Mouse (Mus musculus) hindbrain, embryonic 13.5 days (tissue): ENCODE data around the gene Lipa. TPM values are rescaled to one million over a fixed set of nuclear protein-coding genes. Genes with fewer than 3 reads are reported as not detected.

Experiments
- ATAC-seq: fragments of 200-750 bp; cut with Nextera tagmentation; 2 replicates; pipeline ENCODE4 v1.8.0; 2017; ENCODE audit warnings: moderate TSS enrichment; ENCODE audit not compliant: low FRiP score
- H3K27ac ChIP-seq: fragments of 300-500 bp; sonication (generic); 2 replicates; pipeline ENCODE4 v1.5.1; 2015; ENCODE audit warnings: inconsistent platforms, mild to moderate bottlenecking, moderate library complexity
- H3K27me3 ChIP-seq: fragments of 300-500 bp; sonication (generic); 2 replicates; pipeline ENCODE4 v1.6.1; 2015; ENCODE audit warnings: mild to moderate bottlenecking, inconsistent platforms
- H3K36me3 ChIP-seq: fragments of 300-500 bp; sonication (generic); 2 replicates; pipeline ENCODE4 v1.6.1; 2015; ENCODE audit warnings: mild to moderate bottlenecking, inconsistent platforms
- H3K4me1 ChIP-seq: fragments of 300-500 bp; sonication (generic); replicated peaks from 2 replicates; pipeline ENCODE4 v1.6.1; 2015; ENCODE audit warnings: inconsistent platforms
- H3K4me2 ChIP-seq: fragments of 300-500 bp; sonication (generic); 2 replicates; pipeline ENCODE4 v1.6.1; 2015; ENCODE audit warnings: inconsistent platforms, mild to moderate bottlenecking, moderate library complexity
- H3K4me3 ChIP-seq: fragments of 300-500 bp; sonication (generic); 2 replicates; pipeline ENCODE4 v1.5.1; 2015; ENCODE audit warnings: mild to moderate bottlenecking, inconsistent platforms
- H3K9ac ChIP-seq: fragments of 300-500 bp; sonication (generic); 2 replicates; pipeline ENCODE4 v1.6.1; 2015; ENCODE audit warnings: mild to moderate bottlenecking, inconsistent platforms
- H3K9me3 ChIP-seq: fragments of 300-500 bp; sonication (generic); 2 replicates; pipeline ENCODE4 v1.6.1; 2016; ENCODE audit warnings: inconsistent platforms
- WGBS: fragments of 180-500 bp; shearing (Covaris S2); methylation state at CpG from one replicate; pipeline ENCODE4 v1.1.7; 2015; 5-methylcytosine and 5-hydroxymethylcytosine counted together
- polyA plus RNA-seq: library from polyadenylated mRNA; unstranded; fragments of >200 nt; fragmentation: Nextera tagmentation; extraction: Ambion mirVana; gene quantifications from 2 replicates; pipeline ENCODE4 v1.2.1, GENCODE M21; 2015

Gene Lipa
- polyA plus RNA-seq, 1 experiment from 2014 or later = 23.4 TPM

DNA sequence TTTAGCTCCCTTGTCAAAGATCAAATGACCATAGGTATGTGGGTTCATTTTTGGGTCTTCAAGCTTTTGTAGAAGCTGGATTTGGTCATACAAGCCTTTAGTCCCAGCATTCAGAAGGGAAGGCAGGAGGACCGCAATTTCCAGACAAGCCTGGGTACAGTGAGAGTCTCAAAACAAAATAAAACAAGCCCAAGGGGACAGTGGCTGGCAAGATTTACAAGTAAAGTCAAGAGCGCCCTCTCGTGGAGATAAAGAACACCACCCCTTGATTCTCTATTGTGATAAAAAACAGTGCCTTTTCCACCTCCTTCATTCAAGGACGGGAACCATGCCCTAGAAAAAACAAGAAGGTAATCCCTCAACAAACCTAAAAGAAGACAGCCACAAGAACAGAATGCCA, 43.7 kb downstream of the Lipa start:
- Histone ChIP-seq H3K9ac (no peak overlapping the region), H3K4me1 (no peaks in the 10 kb centered on the region), H3K4me2 (no peak overlapping the region), H3K27ac (no peak overlapping the region), H3K27me3 (0 out of 2 replicates have a peak, but pooled peaks cover 2% of the 10 kb centered on the region), H3K36me3 (no peaks in the 10 kb centered on the region), H3K9me3 (no peaks in the 10 kb centered on the region), H3K4me3 (no peak overlapping the region)
- WGBS = 12% methylated on average over 4 of the region's 4 CpGs
- no peak for ATAC-seq

DNA sequence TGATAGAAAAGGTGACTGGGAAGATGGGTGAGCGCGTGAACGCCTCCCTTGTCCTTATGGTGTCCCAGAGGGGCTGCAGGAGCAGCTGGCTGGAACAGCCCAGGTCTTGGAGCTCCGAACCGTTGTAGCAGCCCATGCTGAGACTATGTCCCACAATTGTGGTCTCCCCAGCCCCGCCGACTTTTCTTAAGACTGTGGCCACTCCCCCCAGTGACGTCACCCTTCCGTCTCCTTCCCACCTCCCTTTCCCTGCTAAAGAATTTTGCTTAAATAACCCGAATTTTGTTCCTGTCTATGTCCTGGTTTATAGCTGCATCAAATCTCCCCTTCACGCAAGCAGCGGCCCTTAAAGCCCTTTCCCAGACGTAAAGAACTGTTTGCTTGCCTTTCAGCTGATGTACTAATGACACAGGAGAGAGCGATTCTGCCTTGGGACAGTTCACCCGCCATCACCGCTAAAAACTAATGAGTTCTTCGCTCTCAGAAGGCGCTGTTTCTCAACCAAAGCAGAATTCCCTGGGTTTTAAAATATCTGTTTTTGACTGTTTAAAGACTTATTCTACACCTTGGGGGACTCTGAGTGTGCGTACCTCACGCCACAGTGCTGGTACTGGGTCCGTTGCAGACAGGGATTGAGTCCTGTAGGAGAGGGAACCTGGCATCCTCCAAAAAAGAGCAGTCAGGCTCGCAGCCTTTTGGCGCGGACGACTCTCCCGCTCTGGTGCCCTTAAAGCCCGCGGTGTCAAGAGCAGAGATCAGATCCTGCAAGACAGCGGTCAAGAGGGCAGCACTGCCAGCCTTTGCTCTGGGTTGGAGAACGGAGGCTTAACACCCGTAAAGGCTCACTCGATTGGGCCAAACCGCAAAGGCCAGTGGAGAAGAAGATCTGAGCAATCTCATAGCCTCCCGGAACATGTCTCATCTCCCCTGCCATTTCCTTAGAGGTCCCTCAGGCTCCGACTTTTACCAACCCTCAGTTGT, 52.0 kb downstream of the Lipa start, which contains the start of gene Ch25h:
Ch25h (minus strand) TSS at position 174 of the 981 bp plus-strand sequence.
- H3K27ac ChIP-seq = no peak within 1 kb of the TSS
- under 1% methylated on average over 35 of the region's 35 CpGs for WGBS
- peaks cover 44% of the 10 kb centered on the region for H3K27me3 ChIP-seq

DNA sequence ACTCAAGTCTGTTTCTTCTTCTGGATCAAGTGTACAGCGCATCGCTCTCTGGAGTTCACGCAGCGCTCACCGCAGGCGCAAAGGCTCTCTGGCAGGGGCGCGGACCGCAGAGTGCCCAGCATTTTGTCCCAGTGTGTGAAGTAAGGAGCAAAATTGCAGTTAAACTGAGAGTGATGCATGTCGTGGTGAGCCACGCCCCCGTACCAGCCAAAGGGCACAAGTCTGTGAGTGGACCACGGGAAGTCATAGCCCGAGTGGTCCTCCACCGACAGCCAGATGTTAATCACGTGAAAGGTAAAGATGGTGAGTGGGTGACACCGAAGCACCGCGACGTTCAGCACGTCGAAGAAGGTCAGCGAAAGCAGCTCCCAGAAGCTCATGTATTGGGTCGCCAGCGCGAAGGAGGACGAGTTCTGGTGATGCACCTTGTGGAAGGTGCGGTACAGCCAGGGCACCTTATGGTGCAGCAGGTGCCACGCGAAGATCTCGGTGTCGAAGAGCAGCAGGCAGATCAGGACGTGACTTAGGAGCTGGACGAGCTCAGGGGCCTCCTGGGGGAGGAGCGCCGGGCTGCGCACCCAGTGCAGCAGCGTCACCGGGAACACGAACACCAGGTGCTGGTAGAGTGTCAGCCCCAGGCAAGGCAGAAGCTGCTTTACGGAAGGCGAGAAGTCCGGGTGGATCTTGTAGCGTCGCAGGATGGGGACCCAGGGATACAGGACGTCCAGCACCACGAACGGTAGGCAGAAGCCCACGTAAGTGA, 52.9 kb downstream of the Lipa start:
- Histone ChIP-seq H3K4me2 (peak overlapping the region; percentile 96), H3K4me1 (peaks cover 15% of the 10 kb centered on the region), H3K9ac (peak overlapping the region; percentile 70), H3K27me3 (peaks cover 44% of the 10 kb centered on the region), H3K27ac (no peak overlapping the region), H3K9me3 (no peaks in the 10 kb centered on the region), H3K4me3 (peak overlapping the region; percentile 59), H3K36me3 (no peaks in the 10 kb centered on the region)
- ATAC-seq = peak; percentile 88
- 5% methylated on average over 49 of the region's 49 CpGs for WGBS

More for the DNA sequence above, 52.0 kb downstream of the Lipa start, which contains the start of gene Ch25h:
- Histone ChIP-seq H3K9me3 (no peaks in the 10 kb centered on the region), H3K36me3 (no peaks in the 10 kb centered on the region), H3K9ac (peak within 1 kb of the TSS; percentile 70), H3K4me1 (peaks cover 15% of the 10 kb centered on the region), H3K4me2 (peak within 1 kb of the TSS; percentile 96), H3K4me3 (peak within 1 kb of the TSS; percentile 59)
- peak; percentile 89 for ATAC-seq

DNA sequence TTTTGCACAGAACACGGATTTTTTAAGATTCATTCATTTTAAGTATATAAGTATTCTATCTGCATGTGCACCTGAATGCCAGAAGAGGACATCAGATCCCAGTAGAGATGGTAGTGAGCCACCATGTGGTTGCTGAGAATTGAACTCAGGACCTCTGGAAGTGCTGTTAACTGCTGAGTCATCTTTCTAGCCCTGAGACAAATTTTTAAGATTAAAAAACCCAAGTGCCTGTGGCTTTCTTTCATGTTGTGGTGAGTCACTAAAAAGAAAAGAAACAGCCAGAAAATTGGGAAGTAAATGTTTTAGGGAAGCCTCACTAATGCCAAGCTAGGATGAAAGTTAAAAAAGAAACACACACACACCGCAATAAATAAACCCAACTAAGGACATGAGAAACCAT, 55.6 kb downstream of the Lipa start:
- no peak for ATAC-seq
- WGBS = 86% methylated on average over 2 of the region's 2 CpGs
- H3K27ac ChIP-seq = no peak overlapping the region
- H3K4me3 ChIP-seq = no peak overlapping the region
- no peaks in the 10 kb centered on the region for H3K36me3 ChIP-seq
- H3K9me3 ChIP-seq = no peaks in the 10 kb centered on the region
- H3K4me1 ChIP-seq = peaks cover 15% of the 10 kb centered on the region
- no peak overlapping the region for H3K9ac ChIP-seq
- H3K27me3 ChIP-seq = peaks cover 35% of the 10 kb centered on the region
- no peak overlapping the region for H3K4me2 ChIP-seq

GRCm38 (mm10) chr19:34468794-34469193, 58.5 kb downstream of the Lipa start:
- WGBS = 46% methylated on average over 3 of the region's 3 CpGs
- H3K9me3 ChIP-seq = no peaks in the 10 kb centered on the region
- H3K4me2 ChIP-seq = no peak overlapping the region
- ATAC-seq = no peak
- no peak overlapping the region for H3K4me3 ChIP-seq
- H3K4me1 ChIP-seq = no peaks in the 10 kb centered on the region
- H3K27me3 ChIP-seq = peaks cover 9% of the 10 kb centered on the region
- H3K27ac ChIP-seq = no peak overlapping the region
- H3K9ac ChIP-seq = no peak overlapping the region
- no peaks in the 10 kb centered on the region for H3K36me3 ChIP-seq

GRCm38 (mm10) chr19:34468216-34468615, 59.1 kb downstream of the Lipa start:
- ATAC-seq = no peak
- WGBS = 27% methylated on average over 6 of the region's 6 CpGs
- no peak overlapping the region for H3K27ac ChIP-seq

DNA sequence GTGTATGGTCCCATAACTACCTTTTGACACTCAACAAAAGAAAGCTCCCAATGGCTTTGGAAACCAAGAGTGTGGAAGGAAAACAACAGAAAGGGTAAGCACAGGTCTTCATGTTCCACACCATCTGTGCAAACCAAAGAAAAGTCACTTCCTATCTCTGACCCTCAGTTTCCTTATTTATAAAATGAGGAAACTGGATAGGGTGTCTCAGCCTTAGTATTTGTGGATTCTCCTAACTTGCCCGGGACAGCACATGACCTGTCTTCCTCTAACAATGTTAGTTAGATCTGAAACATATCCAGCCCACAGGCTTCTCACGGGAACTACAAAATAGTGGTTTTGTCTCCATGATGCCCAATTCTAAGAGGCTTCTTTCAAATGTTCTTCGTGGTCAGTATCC, 62.8 kb downstream of the Lipa start:
- no peaks in the 10 kb centered on the region for H3K9me3 ChIP-seq
- H3K4me1 ChIP-seq = no peaks in the 10 kb centered on the region
- H3K36me3 ChIP-seq = no peaks in the 10 kb centered on the region
- H3K27me3 ChIP-seq = no peaks in the 10 kb centered on the region
- no peak overlapping the region for H3K4me3 ChIP-seq
- H3K27ac ChIP-seq = no peak overlapping the region
- no peak for ATAC-seq
- no peak overlapping the region for H3K9ac ChIP-seq
- 74% methylated on average over 3 of the region's 3 CpGs for WGBS
- no peak overlapping the region for H3K4me2 ChIP-seq

More at GRCm38 (mm10) chr19:34468216-34468615, 59.1 kb downstream of the Lipa start:
- Histone ChIP-seq H3K9me3 (no peaks in the 10 kb centered on the region), H3K4me1 (no peaks in the 10 kb centered on the region), H3K9ac (no peak overlapping the region), H3K4me2 (no peak overlapping the region), H3K27me3 (peaks cover 3% of the 10 kb centered on the region), H3K36me3 (no peaks in the 10 kb centered on the region), H3K4me3 (no peak overlapping the region)

DNA sequence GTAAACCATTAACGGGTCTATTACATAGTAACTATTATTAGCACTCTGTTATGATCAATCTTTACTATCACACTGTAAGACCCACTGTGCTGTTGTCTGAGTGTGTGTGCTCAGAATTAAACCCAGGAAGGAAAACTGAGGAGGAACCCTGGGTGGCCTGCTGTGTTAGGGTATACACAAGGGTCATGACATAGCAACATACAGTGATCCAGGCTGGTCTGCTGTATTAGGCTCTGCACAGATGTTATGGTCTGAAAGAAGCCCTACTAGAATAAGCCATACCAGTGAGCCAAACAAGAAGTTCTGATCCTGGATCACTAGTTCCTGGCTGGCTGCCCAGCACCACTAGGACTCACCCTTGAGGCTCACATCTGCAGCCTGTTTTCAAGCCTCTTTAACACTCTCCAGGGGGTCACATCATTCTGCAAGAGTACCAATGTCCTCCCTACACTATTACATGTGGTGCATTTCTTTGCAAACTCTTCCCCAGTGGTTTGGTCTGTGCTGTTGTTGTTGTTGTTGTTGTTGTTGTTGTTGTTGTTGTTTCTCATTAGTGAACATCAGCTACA, 65.7 kb downstream of the Lipa start:
- ATAC-seq = no peak

DNA sequence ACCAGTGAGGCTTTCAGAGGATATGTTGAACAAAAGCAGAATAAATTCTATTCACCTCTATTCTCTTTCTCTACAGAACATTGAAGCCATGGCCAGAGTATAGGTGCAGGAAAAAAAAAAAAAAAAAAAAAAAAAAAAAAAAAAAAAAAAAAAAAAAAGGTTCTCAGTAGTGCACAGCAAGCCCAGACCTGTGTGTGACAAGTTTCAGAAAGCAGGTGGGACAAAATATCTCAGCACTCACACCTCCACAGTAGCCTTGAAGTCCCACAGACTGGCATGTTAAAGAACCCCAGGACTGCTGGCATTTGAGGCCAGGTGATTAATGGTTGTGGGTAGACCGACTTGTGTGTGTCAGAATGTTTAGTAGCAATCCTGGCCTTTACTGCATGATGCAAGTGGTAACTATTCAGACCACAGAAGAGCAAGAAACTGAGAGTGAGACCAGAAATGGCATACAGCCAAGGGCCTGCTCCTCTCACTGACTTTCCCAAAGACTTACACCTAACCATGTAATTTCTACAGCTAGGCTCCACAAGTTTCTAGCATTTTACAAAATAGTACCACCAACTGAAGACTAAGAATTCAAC, 76.4 kb downstream of the Lipa start:
- no peak for ATAC-seq
- Histone ChIP-seq H3K4me2 (no peak overlapping the region), H3K9me3 (no peaks in the 10 kb centered on the region), H3K9ac (no peak overlapping the region), H3K27me3 (no peaks in the 10 kb centered on the region), H3K27ac (no peak overlapping the region), H3K36me3 (no peaks in the 10 kb centered on the region), H3K4me3 (no peak overlapping the region), H3K4me1 (no peaks in the 10 kb centered on the region)
- WGBS = 81% methylated on average over 1 of the region's 1 CpGs

More for the DNA sequence above, 65.7 kb downstream of the Lipa start:
- no peaks in the 10 kb centered on the region for H3K36me3 ChIP-seq
- WGBS = 76% methylated on average over 1 of the region's 1 CpGs
- H3K27me3 ChIP-seq = no peaks in the 10 kb centered on the region
- H3K9ac ChIP-seq = no peak overlapping the region
- no peaks in the 10 kb centered on the region for H3K9me3 ChIP-seq
- no peak overlapping the region for H3K4me2 ChIP-seq
- no peak overlapping the region for H3K27ac ChIP-seq
- H3K4me3 ChIP-seq = no peak overlapping the region
- no peaks in the 10 kb centered on the region for H3K4me1 ChIP-seq

GRCm38 (mm10) chr19:34448851-34449250, 78.4 kb downstream of the Lipa start:
- H3K4me1 ChIP-seq = no peaks in the 10 kb centered on the region
- H3K27ac ChIP-seq = no peak overlapping the region
- H3K9ac ChIP-seq = no peak overlapping the region
- no peak for ATAC-seq
- H3K36me3 ChIP-seq = no peaks in the 10 kb centered on the region
- no peak overlapping the region for H3K4me3 ChIP-seq
- no peaks in the 10 kb centered on the region for H3K27me3 ChIP-seq
- WGBS = 81% methylated on average over 1 of the region's 1 CpGs
- H3K4me2 ChIP-seq = no peak overlapping the region
- H3K9me3 ChIP-seq = no peaks in the 10 kb centered on the region

DNA sequence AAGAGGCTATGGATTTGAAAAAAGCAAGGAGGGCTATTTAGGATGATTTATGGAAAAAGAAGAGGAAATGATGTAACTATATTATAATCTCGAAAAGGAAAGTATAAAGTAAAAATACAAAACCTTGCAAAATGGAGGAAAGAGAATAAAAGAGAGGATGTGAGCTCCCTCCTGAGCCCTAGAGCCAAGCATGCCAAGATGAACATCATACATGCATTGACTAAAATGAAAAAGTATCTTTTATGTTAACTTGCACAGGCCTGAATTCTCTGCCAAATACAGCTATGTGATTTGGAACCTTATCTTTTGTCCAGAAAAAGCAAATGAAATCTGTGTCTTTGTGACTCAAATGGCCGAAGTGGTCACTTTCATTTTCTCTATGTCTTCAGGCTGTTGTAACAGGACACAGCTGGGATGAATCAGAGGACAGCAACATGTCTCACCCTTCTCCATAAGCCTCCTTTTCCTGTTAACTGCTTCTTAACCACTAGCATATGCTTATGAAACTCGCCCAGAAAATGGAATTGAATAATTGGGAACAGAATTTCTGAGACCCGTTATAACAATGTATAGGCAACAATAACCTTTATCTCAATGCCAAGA, 81.8 kb downstream of the Lipa start:
- H3K4me3 ChIP-seq = no peak overlapping the region
- no peaks in the 10 kb centered on the region for H3K36me3 ChIP-seq
- H3K9me3 ChIP-seq = no peaks in the 10 kb centered on the region
- 81% methylated on average over 4 of the region's 4 CpGs for WGBS
- no peaks in the 10 kb centered on the region for H3K4me1 ChIP-seq
- no peak overlapping the region for H3K4me2 ChIP-seq
- H3K9ac ChIP-seq = no peak overlapping the region
- H3K27ac ChIP-seq = no peak overlapping the region
- no peaks in the 10 kb centered on the region for H3K27me3 ChIP-seq
- ATAC-seq = no peak
